Mouse (Mus musculus) c-Kit-positive CD71-negative TER-119-negative erythroid progenitor cells, embryonic 14.5 days (primary cell): ENCODE measurements around the gene Cabp4.

Source experiments
- DNase-seq: peaks from one replicate; pipeline ENCODE4 v3.0.0-alpha.2; 2013; ENCODE audit warnings: low read depth

Cabp4 gene

GRCm38 (mm10) chr19:4164100-4164499, 20.3 kb upstream of the Cabp4 start:
- no peak for DNase-seq

- no peak for DNase-seq
Observed at GRCm38 (mm10) chr19:4163543-4163887, 19.7 kb upstream of the Cabp4 start.

GRCm38 (mm10) chr19:4162646-4163542, 19.1 kb upstream of the Cabp4 start, which contains the start of gene Rps6kb2:
Rps6kb2 (minus strand) TSS chr19:4163354.
- peak; percentile 89 for DNase-seq

GRCm38 (mm10) chr19:4159049-4159448, 15.2 kb upstream of the Cabp4 start:
- no peak for DNase-seq

GRCm38 (mm10) chr19:4156771-4157170, 12.9 kb upstream of the Cabp4 start:
- DNase-seq: no peak

GRCm38 (mm10) chr19:4156073-4156579, 12.3 kb upstream of the Cabp4 start:
- DNase-seq: no peak

GRCm38 (mm10) chr19:4155223-4156072, 11.6 kb upstream of the Cabp4 start:
- DNase-seq: no peak

- DNase-seq: no peak
Observed at GRCm38 (mm10) chr19:4154437-4155222, 10.8 kb upstream of the Cabp4 start.

GRCm38 (mm10) chr19:4153232-4153654, 9.4 kb upstream of the Cabp4 start, which contains the start of gene Ptprcap:
Ptprcap (plus strand) TSS chr19:4153604.
- DNase-seq: no peak

GRCm38 (mm10) chr19:4152445-4153231, 8.8 kb upstream of the Cabp4 start:
- DNase-seq: no peak

- no peak for DNase-seq
Observed at GRCm38 (mm10) chr19:4151898-4152297, 8.1 kb upstream of the Cabp4 start.

GRCm38 (mm10) chr19:4151488-4151860, 7.6 kb upstream of the Cabp4 start:
- DNase-seq: no peak

GRCm38 (mm10) chr19:4150567-4151487, 7.0 kb upstream of the Cabp4 start:
- no peak for DNase-seq

GRCm38 (mm10) chr19:4149764-4150461, 6.1 kb upstream of the Cabp4 start:
- no peak for DNase-seq

GRCm38 (mm10) chr19:4149283-4149682, 5.5 kb upstream of the Cabp4 start:
- no peak for DNase-seq

- DNase-seq: no peak
Observed at GRCm38 (mm10) chr19:4148819-4149218, 5.0 kb upstream of the Cabp4 start.

GRCm38 (mm10) chr19:4148491-4148806, 4.6 kb upstream of the Cabp4 start, which contains the start of gene Coro1b:
Coro1b (plus strand) TSS chr19:4148619.
- peak; percentile 81 for DNase-seq

- no peak for DNase-seq
Observed at GRCm38 (mm10) chr19:4147782-4148490, 4.1 kb upstream of the Cabp4 start.

- no peak for DNase-seq
Observed at GRCm38 (mm10) chr19:4147022-4147405, 3.2 kb upstream of the Cabp4 start.
